Mouse (Mus musculus) T-helper 1 cell (primary cell): ENCODE results near the gene Myh2.

Source experiments
- in situ Hi-C: fragments of 300-600 bp; cut with MboI, MseI; formaldehyde crosslinking; loops from one replicate; pipeline ENCODE4 v1.15.1; 2025; ENCODE audit warnings: high pct_unique_total_duplicates

Gene Myh2

DNA sequence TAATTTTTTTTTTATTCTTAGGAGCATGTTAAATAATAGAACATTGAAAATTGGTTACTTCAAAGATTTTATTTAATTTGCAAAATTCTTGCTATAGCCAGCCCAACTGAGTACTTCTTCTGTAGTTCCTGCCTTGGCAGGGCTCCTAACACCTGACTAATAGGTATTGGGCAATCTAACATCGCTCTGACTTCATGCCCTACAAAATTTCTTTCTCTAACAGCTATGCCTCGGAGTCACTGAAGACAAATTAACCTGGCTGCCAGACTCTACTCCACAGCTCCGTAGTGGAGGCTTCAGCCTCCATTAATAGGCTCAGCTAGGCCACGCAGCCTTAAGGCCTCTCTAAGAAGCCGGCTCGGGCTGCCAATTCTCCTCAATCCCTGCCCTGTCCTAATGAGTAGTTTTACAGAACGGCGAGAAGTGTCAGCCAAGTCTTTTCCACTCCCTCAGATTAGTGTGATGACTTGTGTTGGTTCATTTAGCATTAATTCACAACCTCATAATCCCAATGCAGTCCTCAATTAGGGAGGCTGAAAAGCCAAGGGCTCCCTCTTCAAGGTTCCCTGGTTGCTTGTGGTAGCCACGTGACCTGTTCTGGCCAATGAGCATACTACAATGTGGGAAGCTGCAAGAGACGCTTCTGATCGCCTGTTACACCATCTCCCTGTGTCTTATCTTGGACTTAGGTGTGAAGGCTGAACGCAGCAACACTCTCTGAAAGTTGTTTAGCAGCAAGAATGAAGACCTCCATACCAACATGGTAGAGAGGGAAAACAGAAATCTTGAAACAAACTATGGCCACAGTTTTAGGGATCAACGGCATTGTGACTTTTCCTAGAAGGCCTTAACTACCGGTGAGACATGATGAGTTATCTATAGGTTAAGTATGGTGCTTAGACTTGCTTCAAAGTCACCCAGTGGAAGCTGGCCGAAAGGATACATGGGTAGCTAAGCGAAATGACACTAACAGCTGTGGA, 18.9 kb upstream of the Myh2 start:
- in situ Hi-C loops, result no loop called here

DNA sequence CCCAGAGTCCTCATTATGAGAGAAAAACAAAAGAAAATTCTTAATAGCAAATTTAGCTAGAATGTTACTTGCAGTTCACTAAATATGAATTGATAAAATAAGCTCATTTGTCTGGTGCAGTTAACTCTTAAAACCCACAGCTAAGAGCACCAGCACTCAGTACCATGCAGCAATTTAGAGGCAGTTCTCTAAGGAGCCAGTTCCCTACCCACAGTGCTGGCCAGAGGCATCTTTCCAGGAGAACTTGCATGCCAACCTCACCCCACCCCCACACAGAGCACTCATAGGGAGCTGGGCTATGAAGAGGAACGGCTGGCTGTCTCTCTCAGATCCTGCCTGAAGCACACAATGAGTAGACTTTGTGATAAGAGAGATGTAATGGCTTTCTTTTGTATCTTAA, 17.7 kb upstream of the Myh2 start:
- in situ Hi-C loops, result no loop called here

DNA sequence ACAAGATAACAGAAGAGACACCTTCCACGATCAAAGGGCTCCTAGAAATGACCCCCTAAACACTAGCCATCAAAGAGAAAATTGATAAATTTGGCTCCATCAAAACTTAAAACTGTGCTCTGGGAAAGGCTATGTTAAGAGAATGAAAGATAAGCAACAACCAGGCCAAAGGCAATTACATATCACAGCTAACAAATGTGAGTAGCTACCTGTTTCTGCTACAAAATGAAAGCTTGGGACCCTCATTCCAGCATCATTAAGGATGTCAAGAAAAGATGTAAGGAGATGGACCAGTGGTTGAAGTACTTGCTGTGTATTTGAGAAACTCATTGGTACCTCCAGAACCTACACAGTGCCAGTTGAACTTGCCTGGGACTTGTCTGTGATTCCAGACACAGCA, 17.0 kb upstream of the Myh2 start:
- in situ Hi-C loops, result no loop called here

DNA sequence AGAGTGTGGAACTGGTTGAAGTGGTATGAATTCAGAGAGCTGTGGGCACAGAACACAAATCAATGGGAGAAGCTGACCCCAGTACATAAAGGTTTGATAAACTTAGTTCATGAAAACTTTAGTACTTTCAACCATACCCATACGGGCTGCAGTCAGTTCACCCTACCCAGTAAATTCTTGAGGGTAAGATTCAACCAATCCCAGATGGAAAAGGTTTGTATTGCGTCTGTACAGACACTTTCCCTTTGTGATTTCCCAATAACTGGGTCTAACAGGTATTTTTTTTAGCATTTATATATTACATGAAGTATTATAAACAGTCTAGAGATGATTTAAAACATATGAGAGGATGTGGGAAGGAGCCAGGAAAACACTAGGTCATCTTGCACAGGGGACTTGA, 15.2 kb upstream of the Myh2 start:
- in situ Hi-C loops, result no loop called here

DNA sequence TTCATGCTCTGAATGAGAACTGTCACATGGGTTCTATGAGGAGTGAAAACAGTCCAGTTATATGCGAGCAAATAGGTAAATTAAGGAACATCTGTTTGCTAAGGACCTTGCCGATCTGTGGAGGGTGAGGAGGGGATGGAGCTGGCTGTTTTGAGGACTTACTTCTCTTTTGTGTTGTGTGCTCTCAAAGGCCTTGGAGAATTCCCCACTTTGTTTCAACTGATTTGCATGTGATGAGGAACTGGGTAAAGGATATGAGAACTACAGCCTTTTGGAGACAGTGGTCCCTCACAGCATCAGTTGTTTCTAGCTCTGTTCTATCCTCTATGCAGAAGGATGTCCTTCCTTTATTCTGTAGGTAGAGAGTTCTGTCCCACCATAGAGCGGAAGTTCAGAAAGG, 10.7 kb upstream of the Myh2 start:
- in situ Hi-C loops, result no loop called here

DNA sequence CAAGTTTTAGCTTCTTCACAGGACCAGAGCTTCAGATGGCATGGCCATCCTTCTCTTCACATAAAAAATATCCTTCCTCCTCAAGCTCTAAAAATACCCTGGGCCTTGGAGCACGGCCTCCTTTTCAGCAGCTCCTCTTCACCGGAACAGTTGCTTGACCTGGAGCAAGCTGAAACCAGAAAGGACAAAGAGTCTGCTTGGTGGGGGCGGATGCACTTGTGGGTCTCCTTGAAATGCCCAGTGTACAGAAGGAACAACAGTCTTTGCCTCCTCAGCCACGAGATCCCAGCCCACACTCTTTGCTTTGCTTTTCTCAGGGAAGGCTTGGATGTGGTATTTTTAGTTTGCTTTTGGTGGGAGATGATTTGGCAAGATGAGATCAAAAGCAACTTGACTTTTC, 7.1 kb upstream of the Myh2 start:
- in situ Hi-C loops, result no loop called here

DNA sequence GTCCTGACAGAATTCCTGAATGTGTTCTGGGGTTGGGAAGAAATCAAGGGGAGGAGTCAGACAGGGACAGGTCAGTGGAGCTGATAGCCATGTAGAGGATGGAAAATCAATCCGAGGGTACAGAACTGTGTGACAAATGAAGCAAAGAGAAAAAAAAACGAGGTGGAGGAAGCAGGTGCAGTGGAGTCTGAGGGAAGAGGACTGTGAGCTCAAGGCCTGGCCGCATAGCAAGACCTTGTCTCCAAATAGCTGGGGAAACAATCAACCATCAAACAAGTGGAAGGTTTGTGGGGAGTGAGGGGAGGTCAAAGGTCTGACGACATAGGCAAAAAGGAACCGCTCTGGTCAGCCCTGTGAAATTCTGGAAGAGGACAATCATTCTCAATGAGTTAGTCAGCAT, 6.0 kb upstream of the Myh2 start:
- in situ Hi-C loops, result no loop called here

DNA sequence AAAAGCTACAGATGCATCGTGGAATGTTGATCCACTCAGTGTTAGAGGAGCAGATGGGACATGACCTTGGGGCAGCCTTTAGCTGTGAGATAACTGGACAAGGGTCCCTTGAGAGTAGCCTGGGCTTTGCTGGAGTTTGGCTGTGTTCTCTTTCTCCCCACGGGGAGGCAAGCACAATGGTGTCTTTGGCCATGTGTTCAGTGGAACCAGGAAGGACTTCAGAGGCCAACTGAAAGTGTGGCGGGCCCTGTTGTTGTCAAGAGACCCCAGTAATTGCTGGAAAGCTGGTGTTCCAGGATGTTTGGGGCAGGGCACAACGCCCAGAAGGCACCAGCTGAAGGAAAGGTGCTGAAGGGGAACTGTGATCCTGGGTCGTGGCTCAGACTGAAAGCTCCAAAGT, 1.5 kb upstream of the Myh2 start:
- in situ Hi-C loops, result no loop called here

DNA sequence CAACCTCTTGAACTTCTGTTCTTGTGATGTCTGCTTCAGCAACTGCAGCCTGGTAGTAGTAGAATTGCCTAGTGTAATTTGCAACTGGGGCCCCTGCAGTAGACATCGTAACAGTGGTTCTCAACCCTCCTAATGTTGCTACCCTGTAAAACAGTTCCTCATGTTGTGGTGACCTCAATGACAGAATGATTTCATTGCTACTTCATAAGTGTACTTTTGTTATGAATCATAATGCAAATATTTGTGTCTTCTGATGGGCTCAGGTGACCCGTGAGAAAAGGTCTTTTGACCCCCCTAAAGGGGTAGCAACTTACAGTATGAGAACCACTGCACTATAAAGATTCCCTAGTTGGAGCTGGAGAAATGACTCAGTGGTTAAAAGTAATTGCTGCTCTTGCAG, 1.6 kb downstream of the Myh2 start:
- in situ Hi-C loops, result no loop called here

DNA sequence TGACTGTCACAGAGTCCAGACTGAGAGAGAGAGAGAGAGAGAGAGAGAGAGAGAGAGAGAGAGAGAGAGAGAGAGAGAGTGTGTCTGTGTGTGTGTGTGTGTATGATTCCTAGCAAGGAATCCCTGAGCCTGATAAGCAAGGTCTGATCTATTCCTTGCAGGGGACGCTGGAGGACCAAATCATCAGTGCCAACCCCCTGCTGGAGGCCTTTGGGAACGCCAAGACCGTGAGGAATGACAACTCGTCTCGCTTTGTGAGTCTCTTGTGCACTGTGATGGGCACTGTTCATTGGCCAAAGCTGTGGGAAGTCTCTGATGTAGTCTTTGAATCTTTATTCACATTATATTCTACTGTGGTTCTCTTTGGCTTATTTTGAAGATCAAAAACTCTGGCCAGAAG, 5.5 kb downstream of the Myh2 start:
- in situ Hi-C loops, result no loop called here

DNA sequence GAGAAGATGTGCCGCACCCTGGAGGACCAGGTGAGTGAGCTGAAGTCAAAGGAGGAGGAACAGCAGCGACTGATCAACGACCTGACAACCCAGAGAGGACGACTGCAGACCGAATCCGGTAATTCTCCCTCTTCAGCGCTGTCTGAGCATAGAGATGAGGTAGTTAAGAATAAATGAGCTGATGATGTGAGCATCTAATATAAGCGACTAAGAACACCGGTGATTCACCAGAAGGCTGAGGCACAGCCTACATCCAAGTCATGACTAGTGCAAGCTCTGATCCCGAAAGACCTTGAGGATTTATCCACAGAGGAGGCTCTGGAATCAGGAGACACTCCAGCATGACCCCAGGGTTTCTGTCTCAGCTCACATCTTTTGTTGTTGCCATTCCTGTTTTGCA, 19.5 kb downstream of the Myh2 start:
- in situ Hi-C loops, result no loop called here

DNA sequence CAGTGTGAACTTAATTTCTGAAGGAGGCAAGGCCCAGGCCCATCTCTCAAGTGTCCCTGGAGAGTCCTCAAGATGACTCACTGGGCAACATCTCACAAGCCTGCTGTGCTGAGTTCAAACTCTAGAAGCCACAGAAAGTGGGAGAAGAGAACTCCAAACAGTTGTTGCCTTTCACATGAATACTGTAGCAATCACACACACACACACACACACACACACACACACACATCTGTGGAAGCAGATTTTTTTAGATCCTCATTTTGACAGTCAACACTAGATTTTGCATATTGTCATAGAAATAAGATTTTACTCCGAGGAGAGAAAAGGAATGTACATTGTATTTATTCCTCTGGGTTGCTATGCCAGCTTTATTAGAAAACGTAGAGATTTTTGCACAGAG, 20.0 kb downstream of the Myh2 start:
- in situ Hi-C loops, result no loop called here

DNA sequence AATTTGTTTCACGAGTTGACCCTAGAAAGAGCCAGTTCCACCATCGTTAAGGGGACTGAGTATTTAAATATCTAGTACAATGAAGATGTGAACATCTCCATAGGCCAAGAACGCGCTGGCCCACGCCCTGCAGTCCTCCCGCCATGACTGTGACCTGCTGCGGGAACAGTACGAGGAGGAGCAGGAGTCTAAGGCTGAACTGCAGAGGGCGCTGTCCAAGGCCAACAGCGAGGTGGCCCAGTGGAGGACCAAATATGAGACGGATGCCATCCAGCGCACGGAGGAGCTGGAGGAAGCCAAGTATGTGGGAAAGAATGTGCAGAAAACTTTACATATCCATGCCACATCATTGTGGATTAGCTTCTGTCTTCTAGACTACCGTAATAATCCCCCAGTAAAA, 20.7 kb downstream of the Myh2 start:
- in situ Hi-C loops, result no loop called here

DNA sequence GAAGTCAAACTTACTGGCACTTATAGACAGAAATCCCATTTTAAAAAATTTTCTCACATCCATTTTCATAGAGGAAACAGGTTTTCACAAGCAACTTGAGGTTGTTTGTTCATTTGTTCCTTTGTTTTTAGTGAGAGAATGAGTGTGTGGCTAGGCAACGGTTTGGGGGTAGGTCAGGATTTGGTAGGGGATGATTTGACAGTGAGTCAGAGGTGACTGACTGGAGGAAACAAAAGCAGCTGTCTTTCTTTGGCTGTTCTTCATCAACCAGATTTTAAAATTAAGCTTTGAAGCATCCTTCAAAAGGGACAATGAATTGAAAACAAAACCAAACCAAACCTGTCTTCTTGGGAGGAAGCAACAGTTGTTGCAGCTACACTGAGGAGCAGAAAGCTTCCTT, 28.5 kb downstream of the Myh2 start:
- in situ Hi-C loops, result no loop called here

DNA sequence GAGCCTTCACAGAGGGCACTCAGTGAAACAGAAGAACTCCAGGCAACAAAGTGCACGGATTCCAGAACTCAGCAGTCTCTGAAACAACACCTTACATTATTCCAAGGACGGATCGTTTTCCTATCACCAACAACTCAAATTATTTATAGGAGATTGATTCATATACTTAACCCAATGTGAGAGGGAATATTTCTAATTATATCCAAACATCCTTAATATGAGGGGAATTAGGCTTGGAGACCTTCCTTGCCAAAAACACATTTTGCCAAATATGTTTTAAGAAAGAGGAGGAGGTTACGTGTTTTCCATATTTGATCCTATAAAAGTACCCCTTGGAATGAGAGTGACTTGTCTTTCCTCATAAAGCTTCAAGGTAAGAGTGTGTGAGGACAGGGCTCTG, 28.9 kb downstream of the Myh2 start, which contains the start of gene Myh1:
Gene Myh1, plus strand, starts transcription at position 301 of the 400 bp plus-strand sequence.
- in situ Hi-C loops, result no loop called here

DNA sequence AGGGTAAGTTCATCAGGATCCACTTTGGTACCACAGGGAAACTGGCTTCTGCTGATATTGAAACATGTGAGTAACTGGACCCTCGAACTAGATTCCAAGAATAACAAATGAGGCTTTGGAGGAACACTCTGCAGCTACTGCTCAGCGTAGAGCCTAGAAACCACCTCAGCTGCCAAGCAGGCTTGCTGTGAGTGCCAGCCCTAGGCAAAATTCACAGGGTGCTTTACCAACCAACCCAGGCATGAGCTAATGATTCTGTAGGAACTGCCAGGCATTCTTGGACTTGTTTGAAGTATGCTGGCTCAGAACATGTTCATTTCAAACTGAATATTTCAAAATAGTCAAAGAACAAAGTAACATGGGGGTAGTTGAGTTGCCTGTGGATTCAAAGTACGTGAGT, 33.9 kb downstream of the Myh2 start:
- in situ Hi-C loops, result no loop called here

DNA sequence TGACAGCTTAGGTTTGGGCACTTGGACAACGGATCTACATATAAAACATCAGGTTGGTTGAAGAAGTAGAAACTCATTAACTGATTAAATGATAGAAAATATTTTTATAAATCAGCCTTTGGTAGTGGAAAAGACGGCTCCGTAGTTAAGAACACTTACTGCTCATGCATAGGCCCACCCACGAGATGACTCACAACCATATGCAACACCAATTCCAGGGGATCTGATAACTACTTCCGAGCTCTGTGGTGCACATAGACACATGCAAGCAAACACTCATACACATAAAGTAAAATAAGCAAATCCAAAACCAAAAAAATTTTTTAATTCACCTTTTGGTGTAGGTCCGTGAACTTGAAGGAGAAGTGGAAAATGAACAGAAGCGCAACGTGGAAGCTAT, 51.0 kb downstream of the Myh2 start:
- in situ Hi-C loops, result no loop called here

DNA sequence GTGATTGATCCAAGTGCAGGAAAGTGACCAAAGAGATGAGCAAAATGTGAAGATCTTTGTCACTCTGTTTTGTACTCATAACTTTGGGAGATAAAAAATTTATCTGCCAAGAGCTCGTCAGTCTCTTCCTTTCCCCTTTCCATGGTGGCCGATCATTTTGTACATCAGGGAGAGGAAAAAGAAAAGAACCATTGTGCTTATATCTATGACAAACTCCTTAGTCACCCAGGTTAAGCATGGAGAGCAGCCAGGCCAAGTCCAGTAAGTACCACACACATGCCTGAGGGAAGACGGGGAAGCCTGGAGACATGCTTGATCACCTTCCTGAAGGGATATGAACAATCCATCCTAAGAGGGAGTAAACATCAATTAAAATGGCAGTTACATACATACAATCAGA, 53.6 kb downstream of the Myh2 start:
- in situ Hi-C loops, result no loop called here

DNA sequence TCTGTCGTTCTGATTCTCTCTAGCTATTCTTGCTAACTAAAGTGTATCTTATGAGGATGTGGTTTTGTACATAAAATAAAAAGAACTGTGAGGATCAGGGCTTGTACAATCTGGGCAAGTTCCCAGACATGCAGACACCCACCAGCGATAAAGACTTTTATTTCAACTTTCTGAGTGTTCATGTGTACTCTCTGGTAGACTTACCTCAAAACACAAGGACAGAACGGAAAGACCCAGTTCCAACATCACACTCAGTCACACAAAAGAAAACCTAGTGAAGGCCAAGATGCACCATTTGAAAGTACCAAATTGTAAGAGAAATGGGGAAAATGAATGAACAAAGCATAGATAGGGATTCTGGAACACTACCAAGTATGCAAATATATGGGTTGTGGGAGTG, 57.9 kb downstream of the Myh2 start:
- in situ Hi-C loops, result no loop called here

DNA sequence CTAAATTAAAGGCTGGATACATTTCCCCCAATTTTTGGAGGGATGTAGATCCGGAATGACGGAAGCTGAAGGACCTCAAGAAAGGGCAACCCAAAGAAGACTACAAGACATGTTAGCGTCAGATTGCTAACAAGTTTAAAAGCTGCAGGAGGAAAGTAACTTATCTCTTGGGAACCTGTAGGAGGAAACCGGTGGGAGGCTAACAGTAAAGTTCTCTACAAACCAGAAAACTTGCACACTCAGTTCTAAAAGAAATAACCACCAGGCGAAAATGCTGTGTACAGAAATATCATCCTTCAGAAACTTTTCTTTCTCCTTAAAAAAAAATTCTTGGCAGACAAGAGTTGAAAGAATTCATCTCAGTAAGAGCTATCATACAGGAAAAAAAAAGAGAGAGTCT, 58.3 kb downstream of the Myh2 start:
- in situ Hi-C loops, result no loop called here

DNA sequence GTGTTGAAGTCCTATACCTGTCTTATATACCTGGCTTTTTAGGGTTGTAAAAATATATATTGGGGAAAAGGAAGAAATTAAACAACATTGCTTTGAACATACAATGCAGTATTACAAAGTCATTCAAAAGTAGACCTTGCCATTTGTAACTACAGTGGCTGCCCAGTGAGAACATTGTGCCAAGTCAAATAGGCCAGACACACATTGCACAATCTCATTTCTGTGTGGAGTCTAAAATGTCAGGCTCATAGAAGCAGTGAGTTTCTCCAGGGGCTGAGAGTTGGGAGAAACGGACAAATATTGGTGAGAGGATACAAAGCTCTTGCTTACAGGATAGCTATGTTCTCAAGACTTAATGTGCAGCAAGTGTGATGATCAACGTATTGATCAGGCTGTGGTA, 59.1 kb downstream of the Myh2 start:
- in situ Hi-C loops, result no loop called here

DNA sequence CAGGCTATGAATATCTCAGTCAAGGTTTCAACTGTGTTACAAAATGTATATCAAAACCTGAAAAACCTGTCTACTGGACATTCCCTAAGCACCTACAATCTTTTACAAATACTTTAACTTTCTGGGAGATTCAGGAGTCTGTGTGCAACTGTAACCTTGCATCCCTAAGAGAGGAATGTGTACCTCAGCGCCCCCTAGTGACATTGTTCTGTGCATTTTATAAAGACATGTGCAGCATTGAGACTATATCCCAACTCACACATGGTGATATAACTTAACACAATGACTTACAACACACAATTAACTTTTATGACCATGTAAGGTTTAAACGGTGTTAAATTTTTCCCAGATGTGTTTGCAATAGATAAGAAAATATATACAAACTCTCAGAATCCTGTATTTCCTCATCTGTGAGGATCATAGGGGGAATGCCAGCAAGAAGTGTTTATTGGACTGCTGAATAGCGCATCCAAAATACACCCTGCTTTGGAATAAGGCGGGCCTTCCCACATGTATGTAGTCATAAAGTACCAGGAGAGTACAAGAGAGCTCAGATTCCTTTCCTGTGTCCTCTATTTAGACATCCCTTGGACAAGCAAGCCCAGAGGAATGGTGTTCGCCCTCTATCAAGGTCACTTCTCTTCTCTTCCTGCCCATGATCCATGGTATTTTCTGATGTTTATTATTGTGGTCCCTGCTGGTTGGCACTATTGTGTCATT, 65.0 kb downstream of the Myh2 start:
- in situ Hi-C loops, result no loop called here

DNA sequence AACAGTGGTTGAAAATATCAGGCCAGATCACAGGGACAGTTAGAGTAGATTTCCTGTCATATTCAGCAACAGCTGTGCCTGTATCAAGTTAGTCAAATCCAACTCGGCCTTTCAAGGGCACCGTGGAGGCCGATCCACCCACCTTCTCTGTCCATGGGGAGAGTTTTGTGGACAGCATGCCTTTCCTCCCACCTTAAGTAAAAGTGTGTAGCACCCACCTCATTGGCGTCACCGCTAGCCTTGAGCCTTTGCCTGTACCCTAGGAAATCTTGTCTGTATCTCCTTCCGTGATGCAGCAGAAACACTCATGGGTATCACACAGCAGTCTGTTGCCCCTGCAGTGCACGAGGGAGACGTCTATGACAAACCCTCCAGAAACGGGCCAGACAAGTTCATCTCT, 66.0 kb downstream of the Myh2 start:
- in situ Hi-C loops, result no loop called here
